In genomic region chr6:92555675-92556074, GRCm38 (mm10) we compare ENCODE assay signal across 13 mouse cellular contexts.
DNase-seq lines count a peak whose midpoint lies in the region; ATAC-seq and TF ChIP-seq lines count a peak whose summit lies in the region.
"Had no signal": no experiment of that assay in that cellular context is flagged by ENCODE, and none has a peak within 500 bp of the region (broad histone marks: within the 10 kb centered on the region; RNA-seq: fewer than 3 reads in every experiment).

No protein-coding gene starts in this region.

- H3K27me3 ChIP-seq in liver, adult 2 months (ENCODE audit: control insufficient read depth, insufficient read depth, low read length), result no peaks in the 10 kb centered on the region
- no peaks in the 10 kb centered on the region for H3K27me3 ChIP-seq in liver, embryonic 11.5 days (replicated peaks; ENCODE audit: control insufficient read depth, insufficient read depth, low read length)
- H3K27me3 ChIP-seq: embryonic facial prominence, embryonic 13.5 days; liver, embryonic 13.5 days; midbrain, embryonic 15.5 days had no signal

- no peak for TF ChIP-seq CTCF in liver, adult 2 months (IDR thresholded peaks at IDR 0.05; ENCODE audit: low read depth, low read length)

- no peak for ATAC-seq in liver, embryonic 11.5 days (replicated peaks; ENCODE audit: low FRiP score)
- ATAC-seq: inflammation-experienced regulatory T-cells, adult 6 months; midbrain, embryonic 15.5 days had no signal

- H3K4me3 ChIP-seq in liver, adult 2 months (ENCODE audit: insufficient read depth, low read depth, low read length), result no peak overlapping the region
- no peak overlapping the region for H3K4me3 ChIP-seq in liver, embryonic 11.5 days (ENCODE audit: low read depth, low read length)
- H3K4me3 ChIP-seq: embryonic facial prominence, embryonic 13.5 days; liver, embryonic 13.5 days; midbrain, embryonic 15.5 days had no signal

- 37% methylated on average over 2 of the region's 2 CpGs for WGBS in liver, adult 2 months
- 73% methylated on average over 2 of the region's 2 CpGs for WGBS in liver, embryonic 11.5 days

- H3K9me3 ChIP-seq in liver, embryonic 11.5 days (ENCODE audit: control insufficient read depth, low read length), result no peaks in the 10 kb centered on the region
- H3K9me3 ChIP-seq: embryonic facial prominence, embryonic 13.5 days; liver, embryonic 13.5 days; midbrain, embryonic 15.5 days had no signal

- TF ChIP-seq POLR2A in liver, adult 2 months (IDR thresholded peaks at IDR 0.05; ENCODE audit: extremely low read depth, insufficient read depth, low read length), result no peak

- no peaks in the 10 kb centered on the region for H3K79me2 ChIP-seq in liver, adult 2 months (ENCODE audit: control insufficient read depth, insufficient read depth, low read length)

- H3K9ac ChIP-seq in liver, adult 2 months (ENCODE audit: low read depth, low read length), result no peak overlapping the region
- no peak overlapping the region for H3K9ac ChIP-seq in liver, embryonic 11.5 days (ENCODE audit: low read depth, low read length)
- H3K9ac ChIP-seq: embryonic facial prominence, embryonic 13.5 days; liver, embryonic 13.5 days; midbrain, embryonic 15.5 days had no signal

- no peaks in the 10 kb centered on the region for H3K36me3 ChIP-seq in liver, adult 2 months (ENCODE audit: control insufficient read depth, insufficient read depth, low read length)
- no peaks in the 10 kb centered on the region for H3K36me3 ChIP-seq in liver, embryonic 11.5 days (ENCODE audit: control insufficient read depth, insufficient read depth, low read length)
- H3K36me3 ChIP-seq: embryonic facial prominence, embryonic 13.5 days; liver, embryonic 13.5 days; midbrain, embryonic 15.5 days had no signal

- no peak overlapping the region for H3K27ac ChIP-seq in liver, adult 2 months (replicated peaks; ENCODE audit: insufficient read depth, low read depth, low read length)
- H3K27ac ChIP-seq in liver, embryonic 11.5 days (ENCODE audit: low read depth, low read length), result no peak overlapping the region
- H3K27ac ChIP-seq: embryonic facial prominence, embryonic 13.5 days; liver, embryonic 13.5 days; midbrain, embryonic 15.5 days had no signal

- H3K4me1 ChIP-seq in liver, adult 2 months (ENCODE audit: control insufficient read depth, insufficient read depth, low read length), result no peaks in the 10 kb centered on the region
- H3K4me1 ChIP-seq in liver, embryonic 11.5 days (replicated peaks; ENCODE audit: control insufficient read depth, insufficient read depth, low read length), result no peaks in the 10 kb centered on the region
- H3K4me1 ChIP-seq: liver, embryonic 13.5 days; midbrain, embryonic 15.5 days had no signal

- peak; percentile 14 for DNase-seq in gastrocnemius, adult 18-20 months (ENCODE audit: low spot score)
- DNase-seq in gastrocnemius, postnatal 10 days, result no peak
- DNase-seq in liver, adult 2 months (ENCODE audit: extremely low read depth, low read depth, low spot score), result peak; percentile 84
- no peak for DNase-seq in liver, embryonic 11.5 days (ENCODE audit: low spot score)
- DNase-seq in adrenal gland, postnatal 25 days, result peak; percentile 26
- DNase-seq in lung, postnatal 14 days, result peak; percentile 57
- no peak for DNase-seq in spleen, postnatal 14 days (ENCODE audit: low spot score in 2 of 2)
- no peak for DNase-seq in spleen, adult 12 weeks (ENCODE audit: low spot score)
- DNase-seq: cerebellum, adult 18-20 months; liver, embryonic 13.5 days had no signal

- H3K4me2 ChIP-seq in liver, embryonic 11.5 days, result no peak overlapping the region
- H3K4me2 ChIP-seq: embryonic facial prominence, embryonic 13.5 days; liver, embryonic 13.5 days; midbrain, embryonic 15.5 days had no signal

Comparison
In these comparisons a context has a peak if more than half of its experiments do, and no peak if none do; other contexts are left out.
1. DNase-seq: peak in gastrocnemius, adult 18-20 months (single experiment), liver, adult 2 months (single experiment), adrenal gland, postnatal 25 days (single experiment) and lung, postnatal 14 days (single experiment); none in gastrocnemius, postnatal 10 days (single experiment), liver, embryonic 11.5 days (single experiment), spleen, postnatal 14 days (0 of 2) and spleen, adult 12 weeks (single experiment).